Mouse (Mus musculus) liver, adult 2 months (tissue): Measurements from ENCODE around the gene Axdnd1.

ENCODE experiments used
- CTCF ChIP-seq: fragments of 200-500 bp; IDR thresholded peaks from 2 replicates; pipeline ENCODE4 v1.5.1; 2011; ENCODE audit warnings: low read depth, low read length, control low read depth
- POLR2A ChIP-seq: fragments of 200-500 bp; IDR thresholded peaks from 2 replicates; pipeline ENCODE4 v1.6.1; 2011; ENCODE audit warnings: low read length, control low read depth; ENCODE audit not compliant: insufficient read depth; ENCODE audit errors: extremely low read depth

DNA sequence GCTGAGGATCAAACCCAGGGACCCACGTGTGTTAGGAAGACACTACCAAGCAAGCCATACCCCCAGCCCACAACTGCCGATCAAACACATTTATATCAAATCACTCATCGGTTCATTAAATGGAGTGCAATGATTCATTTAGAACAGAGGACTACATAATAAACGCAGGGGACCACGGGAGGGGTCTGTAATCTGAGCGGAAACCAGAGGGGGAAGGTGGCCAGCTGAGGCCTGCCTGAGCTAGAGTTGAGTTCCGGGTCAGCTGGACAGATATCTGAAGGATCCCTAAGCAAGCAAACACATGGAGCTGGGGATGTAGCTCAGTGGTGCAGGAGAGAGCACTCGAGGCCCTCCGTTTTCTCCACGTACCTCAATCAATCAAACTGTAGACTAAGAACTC lies 32.9 kb upstream of the Axdnd1 start:
- TF ChIP-seq POLR2A (no peak), CTCF (no peak)
